Mouse (Mus musculus): Measurements from ENCODE around the gene Lemd1.
A peak's percentile ranks its signal among the peaks of the same experiment; 100 is the strongest.

Lemd1 gene

DNA sequence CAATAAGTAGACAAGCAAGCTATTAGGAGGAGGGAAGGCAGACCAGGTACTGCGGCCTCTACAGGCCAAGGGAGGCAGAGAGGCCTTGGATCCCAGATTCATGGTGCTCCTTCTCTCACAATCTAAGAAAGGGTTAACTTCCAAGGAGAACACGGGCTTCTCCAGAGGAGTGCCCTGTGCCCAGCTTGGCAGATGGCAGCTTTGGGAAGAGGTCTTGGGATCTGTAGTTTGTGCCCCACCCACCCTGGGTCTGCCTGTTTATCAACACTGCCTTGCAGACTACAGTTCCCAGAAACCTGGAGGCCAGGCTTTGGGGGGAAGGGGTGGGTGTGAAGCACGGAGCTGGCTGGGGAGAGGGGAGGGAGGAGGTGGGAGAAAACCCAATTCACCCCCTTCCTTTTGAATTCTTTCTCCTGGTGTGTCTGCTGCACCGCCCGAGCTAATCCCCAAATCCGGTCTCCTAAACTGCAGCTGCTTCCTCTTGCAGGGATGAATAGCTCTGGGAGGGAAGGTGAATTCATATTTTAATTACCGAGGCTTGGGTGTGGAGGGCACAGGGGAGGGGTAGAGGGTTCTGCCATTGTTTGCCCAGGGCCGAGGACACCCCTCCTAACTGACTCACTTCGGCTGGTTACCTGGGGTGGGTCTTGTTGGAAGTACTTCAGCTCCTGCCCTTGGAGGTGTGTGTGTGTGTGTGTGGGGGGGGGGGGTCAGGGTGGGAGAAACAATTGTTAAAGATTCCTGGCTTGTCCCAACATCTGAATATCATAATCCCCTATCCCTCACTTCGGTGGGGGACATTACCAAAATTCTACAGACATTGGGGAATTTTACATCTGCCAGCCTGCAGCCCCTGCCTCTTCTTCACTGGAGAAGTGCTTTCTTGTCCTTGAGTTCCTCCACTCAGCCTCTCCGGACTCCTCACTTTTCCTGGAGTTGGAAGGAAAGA is 9.6 kb downstream of the Lemd1 start:
- no peak for DNase-seq (ENCODE audit: low read depth, low spot score)

DNA sequence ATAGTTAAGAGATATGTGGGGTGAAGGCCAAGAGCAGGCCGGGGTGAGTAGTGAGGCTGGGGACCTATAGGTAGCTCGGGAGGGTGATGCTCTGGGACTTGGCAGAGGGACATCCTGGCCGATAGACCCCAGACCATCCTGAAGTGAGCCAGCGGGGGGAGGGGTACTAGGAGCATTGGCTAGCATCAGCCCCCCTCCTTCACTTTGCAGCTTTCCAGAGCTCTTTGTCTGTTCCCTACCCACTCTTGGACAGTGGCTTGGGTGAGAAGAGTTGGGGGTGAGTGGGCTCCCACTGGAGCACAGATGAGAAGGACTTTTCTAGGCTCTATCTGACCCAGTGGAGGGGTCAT is 10.3 kb downstream of the Lemd1 start:
- no peak for DNase-seq (ENCODE audit: low read depth, low spot score)

DNA sequence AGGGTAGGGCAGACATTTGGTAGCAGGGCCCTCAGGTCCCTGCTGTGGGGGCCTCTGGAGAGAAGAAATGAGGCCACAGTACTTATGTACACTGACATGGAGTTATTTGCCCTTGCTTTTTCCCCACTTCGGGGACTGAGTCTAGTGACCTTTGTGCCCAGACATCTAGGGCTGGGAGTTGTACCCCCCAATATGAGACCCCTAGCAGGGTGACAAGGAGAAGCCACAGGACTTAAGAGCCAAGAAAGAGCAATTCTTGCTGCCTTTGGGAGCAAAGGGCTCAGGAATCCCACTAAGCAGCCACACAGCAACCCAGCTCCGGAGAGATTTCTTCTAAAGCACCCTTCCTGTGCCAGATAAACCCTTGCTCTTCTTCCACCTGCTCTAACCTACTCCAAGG is 10.7 kb downstream of the Lemd1 start:
- no peak for DNase-seq (ENCODE audit: low read depth, low spot score)

DNA sequence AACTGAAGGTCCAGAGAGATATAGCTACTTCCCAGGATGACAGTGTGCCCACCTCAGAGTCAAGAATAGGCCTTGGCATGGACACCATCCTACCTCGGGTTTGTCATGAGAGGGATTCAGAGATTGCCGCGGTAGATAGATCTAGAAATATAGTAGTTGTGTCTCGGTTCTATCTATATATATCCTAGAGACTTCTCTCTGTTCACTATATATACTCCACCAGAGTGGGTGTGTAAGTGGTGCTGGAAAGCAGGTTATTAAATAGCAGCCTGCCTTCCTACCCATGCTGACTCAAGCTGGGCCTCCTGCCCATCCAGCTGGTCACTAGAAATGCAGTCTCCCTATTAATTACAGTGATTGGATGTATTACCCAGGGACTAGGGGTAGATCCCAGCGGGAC is 11.5 kb downstream of the Lemd1 start:
- no peak for DNase-seq (ENCODE audit: low read depth, low spot score)

GRCm38 (mm10) chr1:132205958-132206357 is 14.7 kb downstream of the Lemd1 start:
- DNase-seq (ENCODE audit: low read depth, low spot score), result no peak

- DNase-seq (ENCODE audit: low read depth, low spot score), result no peak
These were observed 15.6 kb downstream of the Lemd1 start for GRCm38 (mm10) chr1:132206828-132207227.

DNA sequence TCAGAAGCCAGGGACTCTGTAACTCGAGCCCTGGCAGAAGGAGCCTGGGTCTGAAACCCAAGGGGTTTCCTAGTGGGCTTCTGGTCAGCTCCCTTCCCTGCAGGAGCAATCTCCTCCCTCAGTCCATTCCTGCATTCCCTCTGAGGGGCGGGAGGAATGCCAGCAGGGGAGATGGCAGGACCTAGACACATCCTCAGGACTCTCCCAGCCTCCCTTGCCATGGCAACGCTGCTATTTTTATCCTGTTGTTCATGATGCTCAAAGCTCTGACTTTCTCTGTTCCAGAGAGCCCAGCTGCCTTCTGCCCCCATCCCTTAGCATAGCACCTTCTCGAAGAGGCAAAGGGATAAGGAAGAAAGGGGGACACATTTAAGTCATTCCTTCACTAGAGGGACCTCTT is 16.9 kb downstream of the Lemd1 start:
- no peak for DNase-seq (ENCODE audit: low read depth, low spot score)

DNA sequence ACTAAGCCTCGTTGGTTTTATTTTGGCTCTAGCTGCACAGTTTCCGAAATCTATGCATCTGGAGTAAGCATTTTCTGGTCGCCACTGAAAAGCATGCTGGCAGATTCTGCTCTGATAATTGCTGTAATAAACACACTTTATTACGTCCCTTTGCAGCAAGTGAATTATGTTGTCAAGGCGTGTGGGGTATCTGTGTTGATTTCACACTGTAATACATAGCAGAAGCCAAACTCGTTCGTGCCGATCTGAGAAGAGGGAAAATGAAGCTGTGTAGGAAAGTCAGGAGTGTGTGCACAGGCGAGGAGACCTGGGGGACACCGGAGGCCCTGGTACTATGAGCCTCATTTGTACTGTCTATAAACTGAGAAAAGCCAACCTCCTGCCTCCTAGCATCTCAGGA is 18.2 kb downstream of the Lemd1 start:
- DNase-seq (ENCODE audit: low read depth, low spot score), result no peak

- DNase-seq (ENCODE audit: low read depth, low spot score), result no peak
These were observed 19.7 kb downstream of the Lemd1 start for GRCm38 (mm10) chr1:132210922-132211321.

DNA sequence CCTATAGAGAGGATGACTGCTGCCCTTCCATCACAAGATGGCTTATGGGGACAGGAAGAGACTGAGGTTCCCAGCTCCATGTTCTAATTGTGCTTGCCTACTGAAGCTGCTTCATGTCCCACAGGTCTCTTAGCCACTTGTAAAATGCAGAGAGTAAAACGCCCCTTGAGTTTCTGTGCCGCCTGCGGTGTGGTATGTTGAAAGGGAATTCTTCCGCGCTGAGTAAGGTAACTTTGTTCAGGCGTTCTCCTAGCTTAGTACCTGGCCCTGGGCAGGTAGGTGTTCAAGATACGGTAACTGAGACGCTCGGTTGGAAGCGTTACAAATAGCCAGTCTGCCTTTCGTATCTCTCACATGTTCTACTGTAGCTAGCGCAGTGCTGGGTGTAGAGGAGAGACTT is 20.4 kb downstream of the Lemd1 start:
- no peak for DNase-seq (ENCODE audit: low read depth, low spot score)

- no peak for DNase-seq (ENCODE audit: low read depth, low spot score)
These were observed 21.0 kb downstream of the Lemd1 start for GRCm38 (mm10) chr1:132212218-132212617.

- DNase-seq (ENCODE audit: low read depth, low spot score), result no peak
These were observed 21.8 kb downstream of the Lemd1 start for GRCm38 (mm10) chr1:132213076-132213475.

DNA sequence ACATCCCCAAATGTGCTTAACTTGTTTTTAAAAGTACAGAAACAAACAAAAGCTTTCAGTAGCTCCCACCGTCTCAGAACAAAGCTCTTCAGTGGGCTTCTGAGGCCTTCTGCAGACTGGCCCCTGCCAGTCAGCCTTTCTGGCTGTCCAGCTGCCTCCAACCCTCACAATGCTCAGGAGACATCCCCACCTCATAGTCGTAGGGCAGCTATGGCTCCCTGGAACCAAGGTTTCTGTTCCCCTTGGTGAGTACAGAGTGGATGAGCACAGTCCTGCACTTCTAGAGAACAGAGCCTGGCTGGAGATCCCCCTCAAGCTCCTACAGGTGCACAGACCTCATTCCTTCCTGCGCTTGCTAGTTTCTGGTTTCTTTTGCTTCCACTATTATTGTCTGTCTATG is 25.0 kb downstream of the Lemd1 start:
- DNase-seq (ENCODE audit: low read depth, low spot score), result no peak

GRCm38 (mm10) chr1:132221627-132222026 is 30.4 kb downstream of the Lemd1 start:
- DNase-seq (ENCODE audit: low read depth, low spot score), result no peak

DNA sequence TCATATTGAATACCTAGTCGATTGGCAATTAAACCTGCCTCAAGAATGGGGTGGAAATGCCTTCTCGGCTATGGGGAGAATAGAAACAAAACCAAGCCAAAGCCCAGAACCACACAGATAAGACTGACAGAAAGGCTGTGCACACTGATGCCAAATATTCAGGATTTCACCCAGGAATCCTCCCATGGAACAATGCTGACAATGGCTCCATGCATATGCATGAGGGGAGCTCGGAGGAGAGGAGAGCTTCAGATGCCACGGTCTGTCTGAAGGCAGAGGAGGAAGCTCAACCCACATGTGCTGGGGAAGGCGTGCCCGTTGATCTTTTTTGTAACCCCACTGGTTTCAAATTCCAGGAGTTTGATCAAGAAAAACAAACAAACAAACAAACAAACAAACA is 30.9 kb downstream of the Lemd1 start:
- no peak for DNase-seq (ENCODE audit: low read depth, low spot score)

- no peak for DNase-seq (ENCODE audit: low read depth, low spot score)
These were observed 35.3 kb downstream of the Lemd1 start for GRCm38 (mm10) chr1:132226297-132227080.

- no peak for DNase-seq (ENCODE audit: low read depth, low spot score)
These were observed 38.4 kb downstream of the Lemd1 start, which contains the start of gene Gm10188 for GRCm38 (mm10) chr1:132229667-132230066. TSS of gene Gm10188 (minus strand) at chr1:132229767.

GRCm38 (mm10) chr1:132231470-132232274 is 40.4 kb downstream of the Lemd1 start:
- no peak for DNase-seq (ENCODE audit: low read depth, low spot score)

DNA sequence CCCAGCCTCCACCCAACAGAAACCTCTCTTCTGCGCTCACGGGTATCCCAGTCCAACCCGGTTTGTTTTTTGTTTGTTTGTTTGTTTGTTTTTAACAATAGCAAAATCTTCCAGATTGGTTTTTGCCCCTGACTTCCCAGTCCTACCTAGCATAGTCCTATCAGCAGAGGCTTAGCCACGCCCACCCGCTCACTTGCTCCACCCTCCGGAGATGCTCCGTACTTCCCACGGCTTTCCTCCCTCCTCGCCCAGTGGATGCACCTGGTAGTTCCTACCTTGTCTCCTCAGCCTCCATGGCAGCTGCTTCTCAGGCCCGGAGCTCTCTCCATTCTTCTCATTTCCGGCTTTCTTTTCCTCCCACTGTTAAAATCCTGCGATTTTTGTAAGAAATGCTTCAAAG is 42.3 kb downstream of the Lemd1 start:
- peak; percentile 61 for DNase-seq (ENCODE audit: low read depth, low spot score)

DNA sequence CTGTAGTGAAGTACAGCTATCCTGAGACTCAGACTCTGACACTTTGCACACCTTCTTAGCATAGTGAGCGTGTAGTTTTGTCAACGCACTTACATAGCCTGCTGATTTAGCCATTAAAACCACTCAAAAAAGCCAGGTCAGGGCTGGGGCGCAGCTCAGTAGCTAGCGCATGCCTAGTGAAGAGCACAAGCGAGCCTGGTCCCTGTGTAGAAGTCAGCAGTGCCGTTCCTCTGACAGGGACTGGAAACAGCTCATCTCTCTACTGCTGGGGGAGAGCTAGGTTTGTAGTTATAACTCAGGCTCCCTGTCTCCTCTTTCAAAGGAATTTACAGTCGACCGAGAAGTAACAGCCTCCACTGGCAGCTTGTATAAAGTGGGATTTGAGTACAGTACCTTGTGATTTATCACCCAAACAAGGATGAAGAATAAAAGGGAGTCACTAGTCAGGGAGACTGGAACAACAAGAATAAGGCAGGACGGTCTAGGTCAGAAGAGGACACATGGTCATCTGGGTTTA is 43.6 kb downstream of the Lemd1 start:
- no peak for DNase-seq (ENCODE audit: low read depth, low spot score)

- peak; percentile 65 for DNase-seq (ENCODE audit: low read depth, low spot score)
These were observed 46.4 kb downstream of the Lemd1 start for GRCm38 (mm10) chr1:132237585-132238159.

Measured in mesoderm, embryonic 11.5 days (tissue).